Mouse (Mus musculus) monocyte, adult 59 days (primary cell): ENCODE data around the gene Nphs2. TPM values are rescaled to one million over a fixed set of nuclear protein-coding genes. Genes with fewer than 3 reads are reported as not detected.

ENCODE experiments used
- total RNA-seq, 2 experiments: library from RNA; stranded (reverse); gene quantifications; one replicate each; pipeline ENCODE4 v1.2.4; 2023

Gene Nphs2
- not detected for total RNA-seq

DNA sequence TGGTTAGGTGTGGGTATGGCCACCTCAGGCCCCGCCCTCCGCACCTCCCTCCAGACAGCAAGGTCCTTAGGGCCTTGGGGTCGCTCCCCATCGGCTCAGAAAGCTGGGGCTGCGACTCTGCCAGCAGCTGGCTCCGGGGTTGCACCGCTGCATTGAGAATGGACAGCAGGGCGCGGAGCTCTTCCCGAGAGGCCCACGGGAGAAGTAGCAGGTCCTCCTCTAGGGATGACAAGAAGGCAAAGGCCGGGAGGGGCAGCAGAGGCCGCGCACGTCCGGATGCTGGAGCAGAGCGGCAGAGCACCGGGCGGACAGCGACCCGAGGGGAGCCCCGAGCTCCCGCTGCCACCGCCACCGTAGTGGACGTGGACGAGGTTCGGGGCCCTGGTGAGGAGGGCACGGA lies at the start of gene Nphs2:
TSS of gene Nphs2 (plus strand) at position 98 of the 400 bp plus-strand sequence.

DNA sequence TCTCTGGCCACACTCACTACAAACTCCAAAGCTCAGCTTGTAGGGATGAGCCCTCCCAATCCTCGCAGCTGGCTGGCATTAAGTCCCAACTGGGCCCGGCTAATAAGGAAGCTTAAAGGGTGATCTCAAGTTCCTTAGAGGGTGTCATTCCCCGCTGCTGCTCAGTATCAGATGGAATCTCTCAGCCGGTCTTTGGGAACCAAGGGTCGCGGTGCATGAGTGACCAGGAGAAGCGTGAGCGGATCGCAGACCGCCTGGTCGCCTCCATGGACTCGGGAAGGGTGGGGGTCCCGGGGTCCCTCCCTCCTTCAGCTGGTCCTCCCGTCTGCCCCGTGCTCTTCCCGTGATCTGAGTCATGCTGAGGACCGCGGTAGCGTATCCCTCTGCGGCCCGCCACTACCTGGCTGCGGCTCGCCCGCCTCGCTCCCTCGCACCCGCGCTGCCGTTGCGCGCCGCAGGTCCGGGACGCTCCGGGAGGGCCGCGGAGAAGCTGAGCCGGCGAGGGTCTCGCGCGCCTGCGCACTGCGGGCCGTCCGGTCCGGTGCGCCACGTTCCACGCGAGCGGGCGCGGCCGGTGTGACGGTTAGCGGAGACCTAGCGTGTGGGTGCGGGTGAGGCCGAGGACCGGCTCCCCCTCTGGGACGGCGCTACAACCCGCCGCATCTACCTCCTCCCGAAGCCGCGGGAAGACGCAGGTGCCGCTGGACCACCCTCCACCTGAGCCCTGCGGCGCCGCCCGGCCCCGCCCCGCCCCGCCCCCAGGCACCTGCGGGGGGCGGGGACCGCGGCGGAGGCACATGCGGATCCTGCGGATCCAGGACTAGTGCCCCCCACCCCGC lies 7.4 kb upstream of the Nphs2 start, which contains the start of gene Tdrd5:
TSS of gene Tdrd5 (minus strand) at position 754 of the 839 bp plus-strand sequence.

DNA sequence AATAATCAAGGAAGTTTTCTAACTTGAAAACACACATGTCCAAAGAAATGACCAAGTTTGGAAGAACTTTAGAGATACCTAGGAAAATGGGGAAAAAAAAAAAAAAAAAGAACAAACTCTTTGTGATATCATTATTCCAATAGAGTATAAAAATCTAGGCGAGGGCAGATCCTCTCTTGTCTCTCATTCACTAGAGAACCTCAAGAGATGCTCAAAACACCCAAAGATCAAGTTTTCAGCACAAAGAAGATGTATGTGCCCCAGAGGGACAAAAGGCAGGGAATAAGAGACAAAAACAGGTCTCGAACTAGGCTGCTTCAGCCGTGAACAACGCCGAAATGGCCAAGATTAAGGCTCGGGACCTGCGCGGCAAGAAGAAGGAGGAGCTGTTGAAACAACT lies 55.2 kb downstream of the Nphs2 start, which contains the start of gene Gm2000:
TSS of gene Gm2000 (plus strand) at position 301 of the 400 bp plus-strand sequence.

Other genes with a start within 250 kb of the Nphs2 start
- gene Fam163a, start 105.7 kb upstream of the Nphs2 start, total RNA-seq: not detected
- gene Tdrd5, start 7.1 kb upstream of the Nphs2 start, total RNA-seq: not detected
- gene Gm2000, start 55.3 kb downstream of the Nphs2 start, total RNA-seq: 100 to 1,000 TPM; 692 to 734 TPM
- 1 to 10 TPM; 1.6 to 2.0 TPM for gene Axdnd1, start 110.4 kb downstream of the Nphs2 start, total RNA-seq
- gene Soat1, start 163.6 kb downstream of the Nphs2 start, total RNA-seq: 100 to 1,000 TPM; 291 to 293 TPM
- gene Gm10031, start 213.3 kb downstream of the Nphs2 start, total RNA-seq: 10 to 100 TPM; 22.7 to 27.0 TPM
- 10 to 100 TPM; 32.7 to 42.4 TPM for gene Abl2, start 248.1 kb downstream of the Nphs2 start, total RNA-seq